Mouse (Mus musculus): Measurements from ENCODE around the gene Tmem262. TPM values are rescaled to one million over a fixed set of nuclear protein-coding genes. Genes with fewer than 3 reads are reported as not detected.

Tmem262 gene
- polyA plus RNA-seq, 1 experiment from 2014 or later: not detected

- no peaks in the 10 kb centered on the region for H3K9me3 ChIP-seq
- H3K4me1 ChIP-seq: peaks cover 39% of the 10 kb centered on the region
- peak overlapping the region; percentile 88 for H3K4me3 ChIP-seq
- ATAC-seq (ENCODE audit: low FRiP score, low read depth): no peak
- H3K27ac ChIP-seq: no peak overlapping the region; the same call in 1 of the 2 replicates
- WGBS: 72% methylated on average over 5 of the region's 5 CpGs
- peak overlapping the region; percentile 97 for H3K9ac ChIP-seq
- H3K36me3 ChIP-seq: peaks cover 18% of the 10 kb centered on the region
- H3K27me3 ChIP-seq: no peaks in the 10 kb centered on the region
- H3K4me2 ChIP-seq (replicated peaks): peak overlapping the region; percentile 100
These were observed 17.4 kb upstream of the Tmem262 start for GRCm38 (mm10) chr19:6062418-6062817.

GRCm38 (mm10) chr19:6063081-6063480 is 16.8 kb upstream of the Tmem262 start:
- peak overlapping the region; percentile 100 for H3K4me2 ChIP-seq (replicated peaks)
- 89% methylated on average over 6 of the region's 6 CpGs for WGBS
- peak overlapping the region; percentile 97 for H3K9ac ChIP-seq
- H3K27ac ChIP-seq: no peak overlapping the region
- H3K27me3 ChIP-seq: no peaks in the 10 kb centered on the region
- no peaks in the 10 kb centered on the region for H3K9me3 ChIP-seq
- no peak for ATAC-seq (ENCODE audit: low FRiP score, low read depth)
- H3K36me3 ChIP-seq: peaks cover 18% of the 10 kb centered on the region
- H3K4me1 ChIP-seq: peaks cover 44% of the 10 kb centered on the region
- peak overlapping the region; percentile 88; the same call in 1 of the 2 replicates for H3K4me3 ChIP-seq

- WGBS: 32% methylated on average over 5 of the region's 5 CpGs
- Histone ChIP-seq H3K4me3 (peak overlapping the region; percentile 50), H3K27me3 (no peaks in the 10 kb centered on the region), H3K9ac (peak overlapping the region; percentile 60), H3K36me3 (peaks cover 34% of the 10 kb centered on the region), H3K4me1 (peaks cover 34% of the 10 kb centered on the region), H3K27ac (0 out of 2 replicates have a peak overlapping the region, but pooled peaks have one; percentile 67), H3K4me2 (replicated peaks) (peak overlapping the region; percentile 98), H3K9me3 (no peaks in the 10 kb centered on the region)
- no peak for ATAC-seq (ENCODE audit: low FRiP score, low read depth)
These were observed 13.3 kb upstream of the Tmem262 start for GRCm38 (mm10) chr19:6066571-6066970.

GRCm38 (mm10) chr19:6067011-6067723 is 12.7 kb upstream of the Tmem262 start:
- Histone ChIP-seq H3K9me3 (no peaks in the 10 kb centered on the region), H3K36me3 (peaks cover 36% of the 10 kb centered on the region), H3K27ac (peak overlapping the region; percentile 67), H3K9ac (peak overlapping the region; percentile 60), H3K4me3 (peak overlapping the region; percentile 50), H3K27me3 (no peaks in the 10 kb centered on the region), H3K4me2 (replicated peaks) (peak overlapping the region; percentile 98), H3K4me1 (peaks cover 28% of the 10 kb centered on the region)
- under 1% methylated on average over 30 of the region's 30 CpGs for WGBS
- ATAC-seq (ENCODE audit: low FRiP score, low read depth): peak; percentile 35

- H3K27me3 ChIP-seq: no peaks in the 10 kb centered on the region
- H3K36me3 ChIP-seq: peaks cover 39% of the 10 kb centered on the region
- no peaks in the 10 kb centered on the region for H3K9me3 ChIP-seq
- H3K4me2 ChIP-seq (replicated peaks): peak within 1 kb of the TSS; percentile 98
- peak within 1 kb of the TSS; percentile 50 for H3K4me3 ChIP-seq
- H3K4me1 ChIP-seq: peaks cover 21% of the 10 kb centered on the region
- peak within 1 kb of the TSS; percentile 67 for H3K27ac ChIP-seq
- H3K9ac ChIP-seq: peak within 1 kb of the TSS; percentile 60
- peak; percentile 95 for ATAC-seq (ENCODE audit: low FRiP score, low read depth)
- WGBS: 9% methylated on average over 33 of the region's 33 CpGs
These were observed 12.0 kb upstream of the Tmem262 start, which contains the start of gene Tm7sf2 for GRCm38 (mm10) chr19:6067724-6068415. Tm7sf2 (minus strand) TSS chr19:6068373.

GRCm38 (mm10) chr19:6068951-6069350 is 10.9 kb upstream of the Tmem262 start:
- Histone ChIP-seq H3K4me2 (replicated peaks) (no peak overlapping the region), H3K4me3 (no peak overlapping the region), H3K9me3 (no peaks in the 10 kb centered on the region), H3K9ac (no peak overlapping the region), H3K27me3 (no peaks in the 10 kb centered on the region), H3K27ac (no peak overlapping the region), H3K36me3 (peaks cover 48% of the 10 kb centered on the region), H3K4me1 (peaks cover 19% of the 10 kb centered on the region)
- no peak for ATAC-seq (ENCODE audit: low FRiP score, low read depth)
- WGBS: 84% methylated on average over 4 of the region's 4 CpGs

GRCm38 (mm10) chr19:6069851-6070250 is 10.0 kb upstream of the Tmem262 start:
- no peak for ATAC-seq (ENCODE audit: low FRiP score, low read depth)
- Histone ChIP-seq H3K4me1 (peaks cover 19% of the 10 kb centered on the region), H3K4me2 (replicated peaks) (no peak overlapping the region), H3K9ac (no peak overlapping the region; the same call in 1 of the 2 replicates), H3K9me3 (no peaks in the 10 kb centered on the region), H3K27ac (no peak overlapping the region), H3K27me3 (no peaks in the 10 kb centered on the region), H3K36me3 (peaks cover 55% of the 10 kb centered on the region), H3K4me3 (no peak overlapping the region)
- WGBS: 90% methylated on average over 10 of the region's 10 CpGs

GRCm38 (mm10) chr19:6070571-6071250 is 9.1 kb upstream of the Tmem262 start:
- WGBS: 87% methylated on average over 31 of the region's 31 CpGs
- no peaks in the 10 kb centered on the region for H3K9me3 ChIP-seq
- no peak for ATAC-seq (ENCODE audit: low FRiP score, low read depth)
- no peaks in the 10 kb centered on the region for H3K27me3 ChIP-seq
- peaks cover 19% of the 10 kb centered on the region for H3K4me1 ChIP-seq
- H3K4me2 ChIP-seq (replicated peaks): no peak overlapping the region
- no peak overlapping the region for H3K27ac ChIP-seq
- no peak overlapping the region for H3K9ac ChIP-seq
- H3K4me3 ChIP-seq: no peak overlapping the region
- peaks cover 60% of the 10 kb centered on the region for H3K36me3 ChIP-seq

- peaks cover 60% of the 10 kb centered on the region for H3K36me3 ChIP-seq
- no peaks in the 10 kb centered on the region for H3K27me3 ChIP-seq
- no peak overlapping the region for H3K4me3 ChIP-seq
- H3K9me3 ChIP-seq: no peaks in the 10 kb centered on the region
- no peak for ATAC-seq (ENCODE audit: low FRiP score, low read depth)
- peaks cover 23% of the 10 kb centered on the region for H3K4me1 ChIP-seq
- no peak overlapping the region for H3K27ac ChIP-seq
- no peak overlapping the region for H3K9ac ChIP-seq
- 92% methylated on average over 19 of the region's 19 CpGs for WGBS
- H3K4me2 ChIP-seq (replicated peaks): no peak overlapping the region
These were observed 8.6 kb upstream of the Tmem262 start for GRCm38 (mm10) chr19:6071261-6071660.

GRCm38 (mm10) chr19:6073889-6074288 is 5.9 kb upstream of the Tmem262 start:
- no peak overlapping the region for H3K9ac ChIP-seq
- no peak for ATAC-seq (ENCODE audit: low FRiP score, low read depth)
- WGBS: 87% methylated on average over 5 of the region's 5 CpGs
- H3K4me1 ChIP-seq: peaks cover 7% of the 10 kb centered on the region
- no peaks in the 10 kb centered on the region for H3K27me3 ChIP-seq
- H3K4me3 ChIP-seq: no peak overlapping the region
- no peak overlapping the region for H3K27ac ChIP-seq
- no peaks in the 10 kb centered on the region for H3K9me3 ChIP-seq
- H3K4me2 ChIP-seq (replicated peaks): no peak overlapping the region
- peaks cover 57% of the 10 kb centered on the region for H3K36me3 ChIP-seq

GRCm38 (mm10) chr19:6076564-6077393 is 3.1 kb upstream of the Tmem262 start, which contains the start of gene Vps51:
Vps51 (minus strand) TSS chr19:6077231.
- no peaks in the 10 kb centered on the region for H3K27me3 ChIP-seq
- peak; percentile 86 for ATAC-seq (ENCODE audit: low FRiP score, low read depth)
- peak within 1 kb of the TSS; percentile 83 for H3K27ac ChIP-seq
- H3K4me2 ChIP-seq (replicated peaks): peak within 1 kb of the TSS; percentile 91
- whole genome bisulfite sequencing: under 1% methylated on average over 33 of the region's 33 CpGs
- peak within 1 kb of the TSS; percentile 80 for H3K4me3 ChIP-seq
- peaks cover 7% of the 10 kb centered on the region for H3K4me1 ChIP-seq
- no peaks in the 10 kb centered on the region for H3K9me3 ChIP-seq
- peak within 1 kb of the TSS; percentile 85 for H3K9ac ChIP-seq
- H3K36me3 ChIP-seq: peaks cover 47% of the 10 kb centered on the region
